Mouse (Mus musculus) spleen, adult 2 months (tissue): ENCODE measurements at regions not wholly inside any gene's neighbourhood (a gene's known extent, or its start where the extent isn't known, plus 50 kb on each side); places are given as distances from the start of the nearest gene placed in this dataset.

ENCODE experiments used
- CTCF ChIP-seq: fragments of 200-500 bp; IDR thresholded peaks from 2 replicates; pipeline ENCODE4 v1.5.1; 2011; ENCODE audit warnings: mild to moderate bottlenecking, inconsistent platforms; ENCODE audit not compliant: insufficient read depth, insufficient read length, insufficient replicate concordance; ENCODE audit errors: extremely low read depth
- POLR2A ChIP-seq: fragments of 200-500 bp; IDR thresholded peaks from 2 replicates; pipeline ENCODE4 v1.6.1; 2011; ENCODE audit warnings: low read depth, low read length, inconsistent platforms

- TF ChIP-seq CTCF = no peak
- no peak for TF ChIP-seq POLR2A
These were observed 65.5 kb downstream of the Ccdc54 start for GRCm38 (mm10) chr16:50525504-50525903.
